Mouse (Mus musculus): ENCODE data around the gene Rbm45. TPM values are rescaled to one million over a fixed set of nuclear protein-coding genes. Genes with fewer than 3 reads are reported as not detected.

Gene Rbm45
- polyA plus RNA-seq, 1 experiment from 2014 or later = 21.7 TPM

Other genes starting within 250 kb of the Rbm45 start
- 1.8 and 2.5 TPM in 2 replicates for gene Pde11a, start 31.2 kb upstream of the Rbm45 start, polyA plus RNA-seq (2015; fragmentation: Nextera tagmentation; extraction: Ambion mirVana)
- not detected in 2 replicates for gene Cyct, start 9.5 kb upstream of the Rbm45 start, polyA plus RNA-seq (2015; fragmentation: Nextera tagmentation; extraction: Ambion mirVana)
- 27.2 and 27.7 TPM in 2 replicates for gene Osbpl6, start 36.5 kb downstream of the Rbm45 start, polyA plus RNA-seq (2015; fragmentation: Nextera tagmentation; extraction: Ambion mirVana)